Mouse (Mus musculus) liver, adult 2 months (tissue): ENCODE data around the gene Pde4d. TPM values are rescaled to one million over a fixed set of nuclear protein-coding genes. Genes with fewer than 3 reads are reported as not detected.
"Not testable (repeated sequence)": the region's sequence is repeated elsewhere in the genome, so short reads cannot be mapped to it uniquely, and the experiment has no call there.

Experiments used
- DNase-seq: peaks from one replicate; pipeline ENCODE4 v3.0.0-alpha.2; 2011; ENCODE audit warnings: low read depth, low spot score; ENCODE audit errors: extremely low read depth
- H3K27ac ChIP-seq: fragments of 200-500 bp; replicated peaks from 2 replicates; pipeline ENCODE4 v1.5.1; 2012; ENCODE audit warnings: low read depth, mild to moderate bottlenecking, control low read depth, inconsistent platforms, low read length; ENCODE audit not compliant: insufficient read depth
- H3K27me3 ChIP-seq: fragments of 200-500 bp; 2 replicates; pipeline ENCODE4 v1.6.1; 2012; ENCODE audit warnings: mild to moderate bottlenecking, moderate library complexity, low read length, inconsistent platforms; ENCODE audit not compliant: control insufficient read depth, insufficient read depth
- H3K36me3 ChIP-seq: fragments of 200-500 bp; 2 replicates; pipeline ENCODE4 v1.6.1; 2012; ENCODE audit warnings: low read length, inconsistent platforms; ENCODE audit not compliant: control insufficient read depth, insufficient read depth
- H3K4me1 ChIP-seq: fragments of 200-500 bp; 2 replicates; pipeline ENCODE4 v1.6.1; 2011; ENCODE audit warnings: low read length; ENCODE audit not compliant: control insufficient read depth, insufficient read depth
- H3K4me3 ChIP-seq: fragments of 200-500 bp; 2 replicates; pipeline ENCODE4 v1.5.1; 2011; ENCODE audit warnings: low read depth, mild to moderate bottlenecking, control low read depth, low read length, moderate library complexity; ENCODE audit not compliant: insufficient read depth
- H3K79me2 ChIP-seq: fragments of 200-500 bp; 2 replicates; pipeline ENCODE4 v1.6.1; 2012; ENCODE audit warnings: inconsistent platforms, mild to moderate bottlenecking, low read length, moderate library complexity; ENCODE audit not compliant: control insufficient read depth, insufficient read depth
- H3K9ac ChIP-seq: fragments of 200-500 bp; 2 replicates; pipeline ENCODE4 v1.6.1; 2012; ENCODE audit warnings: low read depth, mild to moderate bottlenecking, control low read depth, inconsistent platforms, low read length
- CTCF ChIP-seq: fragments of 200-500 bp; IDR thresholded peaks from 2 replicates; pipeline ENCODE4 v1.5.1; 2011; ENCODE audit warnings: low read depth, low read length, control low read depth
- POLR2A ChIP-seq: fragments of 200-500 bp; IDR thresholded peaks from 2 replicates; pipeline ENCODE4 v1.6.1; 2011; ENCODE audit warnings: low read length, control low read depth; ENCODE audit not compliant: insufficient read depth; ENCODE audit errors: extremely low read depth
- WGBS: fragments of 180-500 bp; shearing (Covaris S2); methylation state at CpG from one replicate; pipeline ENCODE4 v1.1.7; 2018; 5-methylcytosine and 5-hydroxymethylcytosine counted together
- polyA plus RNA-seq: library from polyadenylated mRNA; depleted of rRNA; stranded (reverse); fragments of >200 nt; gene quantifications from 2 replicates; pipeline ENCODE4 v1.2.3, GENCODE M21; 2012
- total RNA-seq: library from RNA; depleted of rRNA; stranded (reverse); fragments of >200 nt; gene quantifications from 2 replicates; pipeline ENCODE4 v1.2.3, GENCODE M21; 2014

Gene Pde4d
- total and polyA plus RNA-seq, 2 experiments: 2.3 to 13.6 TPM

GRCm38 (mm10) chr13:109899442-109900428 lies 1450.0 kb downstream of the Pde4d start:
- WGBS: 45% methylated on average over 14 of the region's 14 CpGs
- H3K79me2 ChIP-seq: no peaks in the 10 kb centered on the region
- no peak overlapping the region for H3K9ac ChIP-seq
- TF ChIP-seq CTCF (no peak), POLR2A (no peak)
- no peaks in the 10 kb centered on the region for H3K36me3 ChIP-seq
- H3K27me3 ChIP-seq: peaks cover 3% of the 10 kb centered on the region; the same call in 1 of the 2 replicates
- H3K4me1 ChIP-seq: peaks cover 12% of the 10 kb centered on the region
- H3K27ac ChIP-seq: no peak overlapping the region
- H3K4me3 ChIP-seq: no peak overlapping the region
- peak; percentile 89 for DNase-seq

- peak; percentile 64 for DNase-seq
- no peaks in the 10 kb centered on the region for H3K79me2 ChIP-seq
- H3K36me3 ChIP-seq: no peaks in the 10 kb centered on the region
- H3K27me3 ChIP-seq: peaks cover 3% of the 10 kb centered on the region; the same call in 1 of the 2 replicates
- peaks cover 12% of the 10 kb centered on the region for H3K4me1 ChIP-seq
- peak overlapping the region; percentile 42; the same call in 1 of the 2 replicates for H3K9ac ChIP-seq
- TF ChIP-seq POLR2A (no peak), CTCF (no peak)
- no peak overlapping the region for H3K4me3 ChIP-seq
- H3K27ac ChIP-seq: no peak overlapping the region
- 31% methylated on average over 5 of the region's 5 CpGs for WGBS
Observed at GRCm38 (mm10) chr13:109901811-109902210, 1452.1 kb downstream of the Pde4d start.

GRCm38 (mm10) chr13:109902460-109902854 lies 1452.7 kb downstream of the Pde4d start:
- Histone ChIP-seq H3K4me1 (peaks cover 12% of the 10 kb centered on the region), H3K4me3 (peak overlapping the region; percentile 76), H3K9ac (peak overlapping the region; percentile 72)
- H3K36me3 ChIP-seq, DNase-seq, H3K27ac ChIP-seq, H3K27me3 ChIP-seq, H3K79me2 ChIP-seq: not testable (repeated sequence)
- 1% methylated on average over 27 of the region's 28 CpGs for WGBS

GRCm38 (mm10) chr13:109902855-109903763 lies 1453.4 kb downstream of the Pde4d start:
- no peaks in the 10 kb centered on the region for H3K36me3 ChIP-seq
- no peak for DNase-seq
- peaks cover 3% of the 10 kb centered on the region; the same call in 1 of the 2 replicates for H3K27me3 ChIP-seq
- H3K9ac ChIP-seq: peak overlapping the region; percentile 72
- WGBS: 5% methylated on average over 90 of the region's 91 CpGs
- no peaks in the 10 kb centered on the region for H3K79me2 ChIP-seq
- H3K4me3 ChIP-seq: peak overlapping the region; percentile 76
- H3K27ac ChIP-seq: no peak overlapping the region
- H3K4me1 ChIP-seq: peaks cover 12% of the 10 kb centered on the region
- TF ChIP-seq CTCF (no peak; the same call in 1 of the 2 replicates), POLR2A (no peak)

DNA sequence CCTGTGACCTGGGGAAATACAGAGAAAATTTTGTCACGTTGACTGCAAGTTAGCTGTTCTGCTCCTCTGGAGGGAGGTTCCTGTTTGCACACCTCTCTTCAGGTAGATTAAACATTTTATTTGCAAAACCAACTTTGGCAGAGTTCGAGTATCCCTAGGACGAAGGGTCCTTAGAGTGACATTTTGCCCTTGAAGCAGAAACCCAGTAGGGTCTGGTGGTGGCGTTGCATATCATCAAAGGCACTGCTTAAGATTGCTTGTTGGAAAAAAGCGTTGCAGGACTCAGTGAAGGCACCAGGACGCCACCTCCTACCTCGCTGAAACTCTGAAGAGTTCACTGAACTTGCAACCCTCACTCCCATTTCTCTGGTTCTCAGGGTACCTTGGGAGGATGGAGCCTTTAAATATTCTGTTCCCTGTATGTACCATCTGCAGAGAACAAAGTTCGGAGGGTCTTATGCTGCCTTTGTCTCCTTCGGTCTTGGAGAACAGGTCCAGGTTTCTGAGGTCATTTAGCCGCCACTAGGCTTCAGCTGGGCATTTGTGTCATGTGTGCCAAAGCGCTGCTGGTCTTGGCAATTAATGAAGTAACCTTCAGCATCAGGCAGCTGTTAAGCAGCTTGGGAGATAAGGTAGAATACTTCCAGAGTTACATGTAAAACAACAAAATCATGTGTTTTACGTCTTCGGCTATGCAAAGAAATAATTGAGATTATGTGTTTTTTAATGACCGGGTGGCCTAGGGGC lies 1454.2 kb downstream of the Pde4d start:
- Histone ChIP-seq H3K27me3 (peaks cover 3% of the 10 kb centered on the region; the same call in 1 of the 2 replicates), H3K4me1 (peaks cover 12% of the 10 kb centered on the region), H3K9ac (peak overlapping the region; percentile 72), H3K79me2 (no peaks in the 10 kb centered on the region), H3K4me3 (peak overlapping the region; percentile 76), H3K36me3 (no peaks in the 10 kb centered on the region), H3K27ac (no peak overlapping the region)
- 70% methylated on average over 14 of the region's 14 CpGs for WGBS
- peak; percentile 30 for DNase-seq
- no peak for TF ChIP-seq POLR2A
- TF ChIP-seq CTCF: no peak
